Mouse (Mus musculus) retina, adult 2 months (tissue): ENCODE data around the gene Ereg.

Experiments
- DNase-seq: peaks from one replicate; pipeline ENCODE4 v3.0.0-alpha.2; 2012; ENCODE audit warnings: low read depth, low spot score

The Ereg gene

DNA sequence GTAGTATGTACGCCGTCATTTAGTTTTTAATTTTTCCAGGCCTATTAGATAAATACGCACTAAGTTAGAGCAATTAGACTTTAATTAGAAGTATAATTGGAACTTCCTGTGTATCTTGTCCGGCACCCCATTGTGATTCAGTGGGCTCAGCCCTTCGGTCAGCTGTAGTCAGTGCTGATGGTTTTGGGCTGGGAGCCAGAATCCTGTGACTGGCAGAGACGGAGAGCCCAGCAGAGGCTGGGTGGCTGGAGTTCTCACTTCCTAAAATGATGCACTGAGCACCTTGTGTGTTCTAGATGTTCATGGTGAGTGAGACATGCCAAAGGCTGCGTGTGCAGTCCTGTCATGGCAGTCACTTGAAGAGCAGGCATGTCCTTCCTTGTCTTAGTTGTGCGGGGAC is 36.6 kb downstream of the Ereg start:
- DNase-seq, result no peak

DNA sequence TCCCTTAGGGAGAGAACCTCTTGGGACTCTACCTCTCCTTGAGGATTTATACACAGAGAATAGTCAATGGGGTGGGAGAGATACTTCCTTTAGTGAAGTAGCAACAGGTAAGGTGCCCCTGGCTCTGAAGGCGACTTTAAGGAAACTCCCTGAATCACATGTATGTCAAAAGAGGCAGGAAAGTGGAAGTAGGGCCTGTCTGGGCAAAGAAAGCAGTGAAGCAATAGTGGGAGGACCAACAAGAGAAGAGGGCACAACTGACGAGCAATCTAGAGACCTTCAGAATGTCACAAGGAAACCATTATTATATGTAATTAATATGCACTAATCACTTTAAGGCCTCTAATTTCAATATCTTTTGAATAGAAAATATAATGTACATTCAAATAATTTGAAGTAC is 39.5 kb downstream of the Ereg start:
- DNase-seq, result no peak

DNA sequence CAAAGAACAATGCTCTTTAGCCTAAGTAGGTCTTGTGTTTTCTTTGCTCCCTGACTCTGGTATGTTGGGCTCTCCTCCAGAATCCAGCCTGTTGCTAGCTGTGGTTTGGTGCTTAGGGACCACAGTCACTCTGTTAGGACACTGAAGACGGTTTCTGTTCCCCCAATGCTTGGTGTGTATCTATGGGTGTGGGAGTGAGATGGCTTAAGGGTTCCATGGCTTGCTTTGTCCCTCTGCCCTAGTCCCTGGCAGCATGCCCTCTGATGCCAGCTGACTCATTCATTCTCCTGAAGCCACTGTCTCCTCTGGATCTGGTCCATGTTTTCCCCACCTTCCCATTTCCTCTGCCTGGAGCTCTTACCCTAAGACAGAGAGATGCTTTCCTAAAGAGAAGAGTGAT is 40.2 kb downstream of the Ereg start:
- DNase-seq, result no peak

DNA sequence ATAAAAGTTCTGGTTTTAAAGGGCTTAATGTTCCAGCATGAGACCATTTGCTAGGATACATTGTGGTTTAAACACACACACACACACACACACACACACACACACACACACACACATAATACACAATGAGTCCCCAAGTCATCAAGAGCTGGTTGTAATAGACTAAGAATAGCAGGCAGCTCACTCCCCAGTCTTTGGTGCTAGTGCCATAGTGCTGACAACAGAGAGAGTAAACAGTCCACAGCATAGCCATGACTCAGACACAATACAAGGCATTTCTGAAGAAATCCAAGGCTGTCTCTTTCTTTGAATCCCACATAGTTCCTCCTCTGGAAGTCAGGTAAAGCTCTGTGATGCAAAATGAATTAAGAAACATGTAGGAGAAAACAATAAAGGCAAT is 44.2 kb downstream of the Ereg start:
- DNase-seq, result no peak

DNA sequence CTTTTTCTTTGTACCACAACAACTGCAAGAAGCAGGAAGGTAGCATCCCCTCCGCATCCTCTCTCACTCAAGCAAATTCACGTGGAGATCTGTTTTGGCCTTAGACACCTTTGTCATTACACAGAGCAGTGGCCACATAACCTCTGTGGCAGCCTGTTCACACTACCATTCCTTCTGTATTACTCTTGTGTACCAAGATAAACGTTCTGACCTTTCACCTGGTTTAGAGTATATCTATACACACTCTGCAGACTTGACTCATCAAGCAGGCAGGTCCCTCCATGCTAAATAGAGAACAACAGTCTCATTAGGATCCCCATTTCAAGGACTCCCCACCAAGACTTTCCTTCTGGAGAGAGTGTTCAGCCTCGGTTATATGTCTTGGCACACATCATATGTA is 49.0 kb downstream of the Ereg start:
- DNase-seq, result no peak

DNA sequence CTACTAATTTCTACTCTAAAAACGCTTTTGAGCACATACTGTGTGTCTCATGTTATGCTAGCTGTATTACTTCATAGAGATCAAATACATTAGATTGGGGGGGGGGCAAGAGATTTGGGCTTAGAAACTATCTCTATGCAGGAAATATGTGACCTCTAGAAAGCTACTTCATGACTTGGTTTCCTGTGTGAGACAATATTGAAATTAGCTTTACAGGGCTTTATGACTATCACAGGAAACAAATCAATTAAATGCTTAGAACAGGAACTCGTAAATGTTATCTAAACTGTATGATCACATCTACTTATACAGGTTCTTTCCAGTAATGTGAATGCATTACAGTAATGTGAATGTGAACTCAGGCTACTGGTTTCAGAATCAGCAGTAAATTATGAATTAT is 49.7 kb downstream of the Ereg start:
- no peak for DNase-seq

DNA sequence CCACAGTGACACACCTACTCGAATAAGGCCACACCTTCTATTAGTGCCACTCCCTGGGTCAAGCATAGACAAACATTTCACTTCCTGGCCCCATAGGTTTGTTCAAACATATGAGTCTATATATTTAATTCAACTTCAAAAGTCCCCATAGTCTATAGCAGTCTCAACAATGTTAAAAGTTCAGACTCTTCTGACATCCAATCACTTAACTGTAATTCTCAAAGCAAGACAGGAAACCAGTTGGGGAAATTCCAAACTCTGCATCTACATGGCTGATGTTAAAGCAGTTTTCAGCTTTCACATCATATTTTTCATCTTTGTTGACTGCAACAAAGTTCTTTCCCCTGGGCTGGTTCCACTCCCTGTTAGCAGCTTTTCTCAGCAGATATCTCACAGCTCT is 52.2 kb downstream of the Ereg start:
- no peak for DNase-seq

DNA sequence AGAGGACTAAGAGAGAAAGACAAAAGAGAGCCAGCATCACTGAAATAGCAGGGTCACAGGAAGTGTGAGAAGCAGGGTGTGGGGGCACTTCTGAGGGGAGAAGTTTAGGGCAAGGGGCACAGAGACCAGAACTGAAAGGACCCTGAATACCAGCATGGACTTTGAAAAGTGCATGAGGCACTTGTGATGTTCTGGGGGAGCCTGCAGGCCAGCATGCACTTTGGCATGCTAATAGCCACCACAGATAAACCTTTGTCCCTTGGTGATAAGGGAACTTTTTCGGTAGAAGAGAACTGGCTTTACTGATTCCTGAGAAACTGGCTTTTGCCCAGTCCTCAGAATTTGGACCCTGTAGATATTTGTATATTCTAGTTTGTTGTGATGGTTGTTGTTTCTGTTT is 60.5 kb downstream of the Ereg start:
- DNase-seq, result no peak

DNA sequence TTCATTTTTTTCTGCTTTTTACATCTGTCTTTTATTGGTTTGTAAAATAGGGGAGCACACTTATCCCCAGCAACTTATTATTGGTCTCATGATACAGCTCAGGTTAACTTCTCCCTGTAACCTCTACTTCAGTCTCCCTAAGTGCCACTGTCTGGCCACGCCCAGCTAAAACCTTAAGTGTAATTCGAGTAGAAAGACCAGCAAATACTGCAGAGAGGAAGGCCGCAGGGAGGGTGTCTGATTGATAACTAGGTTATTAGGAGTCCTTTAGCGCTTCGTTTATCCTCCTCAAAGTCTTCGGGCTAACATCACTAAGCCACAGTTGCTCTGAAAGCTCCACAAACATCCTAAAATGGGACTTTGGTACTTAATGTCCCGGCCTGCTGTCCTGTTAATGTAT is 64.5 kb downstream of the Ereg start:
- no peak for DNase-seq

DNA sequence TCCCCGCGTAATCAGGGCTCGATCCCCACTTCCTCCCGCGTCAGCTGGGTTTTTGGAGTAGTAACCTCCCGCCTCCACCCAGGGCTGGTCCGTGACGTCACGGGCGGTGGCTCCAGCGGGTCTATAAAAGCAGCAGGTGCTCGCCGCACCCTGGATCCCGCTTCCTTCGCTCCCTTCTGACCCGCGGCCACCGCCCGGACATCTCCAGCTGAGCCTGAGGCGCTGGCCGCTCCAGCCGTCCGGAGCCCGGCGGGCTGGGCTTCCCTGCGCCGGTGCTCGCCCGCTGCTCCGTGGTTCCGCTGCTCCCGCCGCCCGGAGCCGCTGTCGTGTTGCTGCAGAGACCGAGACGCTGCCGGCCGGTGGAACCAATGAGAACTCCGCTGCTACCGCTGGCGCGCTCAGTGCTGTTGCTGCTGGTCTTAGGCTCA is 65.0 kb downstream of the Ereg start, which contains the start of gene Areg:
Gene Areg (plus strand): TSS at position 154 of the 428 bp plus-strand sequence.
- DNase-seq, result no peak

DNA sequence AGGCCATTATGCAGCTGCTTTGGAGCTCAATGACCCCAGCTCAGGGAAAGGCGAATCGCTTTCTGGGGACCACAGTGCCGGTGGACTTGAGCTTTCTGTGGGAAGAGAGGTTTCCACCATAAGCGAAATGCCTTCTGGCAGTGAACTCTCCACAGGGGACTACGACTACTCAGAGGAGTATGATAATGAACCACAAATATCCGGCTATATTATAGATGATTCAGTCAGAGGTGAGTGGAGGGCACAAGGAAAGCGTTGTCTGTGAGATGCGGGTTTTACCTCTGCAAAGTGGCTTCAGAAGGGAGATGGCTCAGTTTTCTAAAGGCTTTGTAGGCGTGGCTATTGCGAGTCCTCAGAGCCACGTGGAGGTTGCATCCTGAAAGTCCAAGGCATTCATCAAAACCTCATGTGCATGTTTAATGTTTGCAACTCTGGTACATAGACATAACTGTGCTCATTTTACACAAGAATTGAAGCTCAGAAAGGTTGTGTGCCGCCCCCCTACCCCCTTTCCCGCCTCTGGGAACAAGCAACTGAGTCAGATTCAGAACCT is 66.5 kb downstream of the Ereg start:
- DNase-seq, result no peak
